Mouse (Mus musculus) urinary bladder, postnatal 0 days (tissue): ENCODE measurements around the gene Gfm2. TPM values are rescaled to one million over a fixed set of nuclear protein-coding genes. Genes with fewer than 3 reads are reported as not detected.

Source experiments
- polyA plus RNA-seq: library from polyadenylated mRNA; unstranded; fragments of >200 nt; fragmentation: Nextera tagmentation; extraction: Ambion mirVana; gene quantifications from 2 replicates; pipeline ENCODE4 v1.2.1, GENCODE M21; 2015

Gfm2 gene
- 11.5 and 12.1 TPM in 2 replicates for polyA plus RNA-seq

DNA sequence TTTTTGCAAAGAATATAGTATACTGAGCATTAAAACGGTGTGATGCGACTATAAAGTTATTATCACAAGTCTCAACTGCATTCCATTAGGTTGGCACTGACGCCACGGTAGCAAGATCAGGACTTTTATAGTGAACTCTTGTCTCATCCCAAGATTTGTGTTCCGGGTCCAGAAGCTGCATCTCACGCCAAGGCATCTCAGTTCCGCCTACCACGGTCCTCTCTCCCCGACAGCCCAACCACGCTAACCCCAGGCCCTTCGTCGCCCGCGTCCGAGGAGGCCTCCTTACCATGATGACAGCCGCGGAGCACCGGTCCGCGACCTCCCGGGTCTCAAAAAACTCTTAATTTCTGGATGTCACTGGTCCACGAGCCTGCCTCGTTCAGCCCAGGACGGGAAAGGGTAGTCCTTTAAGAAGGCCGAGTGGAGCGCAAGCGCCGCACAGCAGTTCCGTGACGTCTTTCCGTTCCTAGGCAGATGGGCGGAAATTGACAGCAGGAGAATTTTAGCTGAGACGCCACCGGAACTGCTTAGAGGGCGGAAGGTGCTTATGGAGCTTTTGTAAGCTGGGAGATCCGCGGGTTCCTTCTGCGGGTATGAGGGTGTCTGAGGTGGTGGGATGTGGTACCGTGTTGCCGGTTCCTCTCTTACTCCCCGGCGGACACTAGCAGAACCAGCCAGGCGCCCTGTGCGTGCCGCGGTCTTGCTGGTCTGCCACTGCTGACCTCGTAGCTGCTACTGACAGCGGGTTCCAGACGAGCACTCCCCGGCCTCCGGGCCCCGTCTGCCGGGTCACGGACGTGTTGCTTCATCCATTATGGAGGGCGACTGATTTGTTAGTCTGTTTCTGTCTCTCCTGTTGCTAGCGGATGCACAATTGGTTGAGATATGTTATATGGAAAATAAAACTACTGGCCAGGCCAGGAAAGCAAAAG is at the start of gene Gfm2, which contains the start of gene Nsa2:
TSS of gene Gfm2 (plus strand) at position 472 of the 935 bp plus-strand sequence.
TSS of gene Nsa2 (minus strand) at position 472 of the 935 bp plus-strand sequence.

GRCm38 (mm10) chr13:97099187-97099852 is 38.4 kb upstream of the Gfm2 start, which contains the start of gene Gm6169:
Gene Gm6169 (minus strand): TSS chr13:97099237.

DNA sequence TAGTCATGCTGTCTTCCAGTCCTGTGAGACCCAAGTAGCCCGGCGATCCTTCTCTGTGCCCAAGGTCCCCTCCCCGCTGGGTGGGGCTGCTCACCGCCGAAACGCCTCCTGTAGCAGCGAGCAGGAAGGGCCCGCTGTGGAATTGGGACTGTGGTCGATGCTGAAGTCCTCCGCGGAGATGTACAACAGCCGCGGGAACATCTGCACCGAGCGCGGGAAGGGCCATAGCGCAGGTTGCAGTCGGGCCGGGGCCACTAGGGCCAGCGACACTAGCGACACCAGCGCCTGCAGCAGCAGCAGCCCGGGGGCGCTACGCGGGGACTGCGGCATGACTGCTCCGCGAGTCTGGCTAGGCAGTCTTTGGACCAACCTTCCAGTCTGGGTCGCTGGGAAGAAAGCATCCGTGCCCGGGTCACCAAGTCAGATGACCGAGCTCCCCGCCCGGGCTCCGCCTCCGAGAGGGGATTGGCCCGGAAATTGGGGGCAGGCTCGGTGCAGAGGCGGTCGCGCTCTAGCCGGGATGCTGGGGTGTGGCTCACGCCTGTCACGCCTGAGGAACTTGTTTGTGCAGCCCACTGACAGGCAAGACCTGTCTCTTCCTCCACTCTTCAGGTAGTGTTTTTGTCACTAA is 60.3 kb downstream of the Gfm2 start, which contains the start of gene Hexb:
TSS of gene Hexb (minus strand) at position 426 of the 631 bp plus-strand sequence.

Other genes with a start within 250 kb of the Gfm2 start
- gene Gcnt4, start 213.2 kb upstream of the Gfm2 start, polyA plus RNA-seq: 0.64 and 0.82 TPM in 2 replicates
- gene 1700029F12Rik, start 103.6 kb upstream of the Gfm2 start, polyA plus RNA-seq: not detected in 2 replicates
- gene Fam169a, start 70.7 kb upstream of the Gfm2 start, polyA plus RNA-seq: 0.85 and 0.92 TPM in 2 replicates
- gene Gm6169, start 38.7 kb upstream of the Gfm2 start, polyA plus RNA-seq: 7.3 and 8.4 TPM in 2 replicates
- 57.4 and 63.9 TPM in 2 replicates for gene Nsa2, start within 50 bp of the Gfm2 start, polyA plus RNA-seq
- gene Hexb, start 60.4 kb downstream of the Gfm2 start, polyA plus RNA-seq: 52.4 and 61.8 TPM in 2 replicates
- gene Enc1, start 103.2 kb downstream of the Gfm2 start, polyA plus RNA-seq: 3.1 and 3.6 TPM in 2 replicates